Mouse (Mus musculus) spleen, postnatal 4 days (tissue): ENCODE measurements around the gene Sh3pxd2a.
A peak's percentile ranks its signal among the peaks of the same experiment; 100 is the strongest.

ENCODE experiments used
- DNase-seq, 2 experiments: peaks; one replicate each; pipeline ENCODE4 v3.0.0; 2022; ENCODE audit warnings: low spot score in 2 of 2

Sh3pxd2a gene

GRCm38 (mm10) chr19:47240076-47240475 is 224.1 kb downstream of the Sh3pxd2a start:
- DNase-seq: no peak

GRCm38 (mm10) chr19:47233087-47233486 is 231.1 kb downstream of the Sh3pxd2a start:
- DNase-seq: no peak

GRCm38 (mm10) chr19:47232077-47232865 is 231.9 kb downstream of the Sh3pxd2a start:
- DNase-seq: no peak

GRCm38 (mm10) chr19:47231389-47231788 is 232.8 kb downstream of the Sh3pxd2a start:
- no peak for DNase-seq

GRCm38 (mm10) chr19:47230682-47231081 is 233.5 kb downstream of the Sh3pxd2a start:
- no peak for DNase-seq

- DNase-seq: no peak
Measured at GRCm38 (mm10) chr19:47230082-47230481, 234.1 kb downstream of the Sh3pxd2a start.

- DNase-seq: no peak
Measured at GRCm38 (mm10) chr19:47229461-47229860, 234.7 kb downstream of the Sh3pxd2a start.

GRCm38 (mm10) chr19:47228725-47229252 is 235.4 kb downstream of the Sh3pxd2a start:
- peak in 1 of 2 experiments; percentile 20 for DNase-seq

GRCm38 (mm10) chr19:47225791-47226190 is 238.4 kb downstream of the Sh3pxd2a start:
- DNase-seq: no peak

- DNase-seq: no peak
Measured at GRCm38 (mm10) chr19:47224743-47225142, 239.5 kb downstream of the Sh3pxd2a start.

GRCm38 (mm10) chr19:47222841-47223557 is 241.2 kb downstream of the Sh3pxd2a start:
- DNase-seq: no peak

- DNase-seq: no peak
Measured at GRCm38 (mm10) chr19:47222154-47222840, 241.9 kb downstream of the Sh3pxd2a start.

- DNase-seq: no peak
Measured at GRCm38 (mm10) chr19:47221500-47222153, 242.6 kb downstream of the Sh3pxd2a start.

- no peak for DNase-seq
Measured at GRCm38 (mm10) chr19:47221006-47221405, 243.2 kb downstream of the Sh3pxd2a start.

GRCm38 (mm10) chr19:47220232-47220631 is 244.0 kb downstream of the Sh3pxd2a start:
- DNase-seq: no peak

- DNase-seq: no peak
Measured at GRCm38 (mm10) chr19:47219622-47220021, 244.6 kb downstream of the Sh3pxd2a start.

- no peak for DNase-seq
Measured at GRCm38 (mm10) chr19:47216766-47217165, 247.4 kb downstream of the Sh3pxd2a start.

- DNase-seq: no peak
Measured at GRCm38 (mm10) chr19:47213470-47213869, 250.7 kb downstream of the Sh3pxd2a start.

- no peak for DNase-seq
Measured at GRCm38 (mm10) chr19:47212401-47212800, 251.8 kb downstream of the Sh3pxd2a start.

- DNase-seq: no peak
Measured at GRCm38 (mm10) chr19:47211609-47212312, 252.4 kb downstream of the Sh3pxd2a start.

- DNase-seq: no peak
Measured at GRCm38 (mm10) chr19:47210432-47210831, 253.8 kb downstream of the Sh3pxd2a start.
